Mouse (Mus musculus): ENCODE data around the gene Eif6.

DNA sequence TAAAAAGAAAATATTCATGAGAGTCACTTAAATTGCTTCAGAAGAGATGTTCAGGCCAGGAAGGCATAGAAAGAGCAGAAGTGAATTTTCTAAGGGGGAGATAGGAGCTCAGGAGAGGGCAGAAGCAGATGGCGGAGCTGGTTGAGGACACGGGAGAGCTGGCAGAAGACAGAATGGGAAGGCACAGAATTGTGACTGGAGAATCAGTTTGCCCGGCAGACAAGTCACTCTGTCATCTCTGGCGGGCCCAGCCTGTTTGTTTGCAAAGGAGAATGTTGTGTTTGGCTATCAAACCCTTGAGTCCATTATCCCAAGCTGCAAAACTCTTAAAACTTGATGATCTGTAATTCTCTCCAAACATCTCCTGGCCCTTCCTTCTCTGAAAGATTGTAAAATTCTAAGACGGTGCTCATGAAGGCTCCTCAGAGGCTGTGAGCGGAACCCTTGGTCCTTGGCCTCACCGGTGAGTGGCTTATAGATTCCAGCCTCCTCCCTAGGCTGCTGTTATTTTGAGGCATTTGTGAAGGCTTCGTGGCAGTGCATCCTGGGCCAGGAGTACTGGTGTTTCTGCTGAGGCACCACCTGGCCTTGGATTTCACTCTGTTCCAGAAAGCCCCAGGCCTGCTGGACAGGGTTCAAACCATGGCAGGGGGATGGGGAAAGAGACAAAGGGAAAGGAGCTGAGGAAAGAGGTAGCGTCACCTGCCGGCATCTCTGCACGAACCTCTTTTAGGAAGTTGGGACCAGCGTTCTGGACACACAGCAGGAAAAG, 31.9 kb downstream of the Eif6 start:
- TF ChIP-seq CTCF (IDR thresholded peaks at IDR 0.05; ENCODE audit: low read depth) (no peak), EP300 (IDR thresholded peaks at IDR 0.05; ENCODE audit: low read depth) (no peak)
